Mouse (Mus musculus): ENCODE measurements around the gene Rab7b. TPM values are rescaled to one million over a fixed set of nuclear protein-coding genes. Genes with fewer than 3 reads are reported as not detected.

Rab7b gene
- total and polyA plus RNA-seq, 2 experiments from 2014 or later, result 1.2 to 1.4 TPM

DNA sequence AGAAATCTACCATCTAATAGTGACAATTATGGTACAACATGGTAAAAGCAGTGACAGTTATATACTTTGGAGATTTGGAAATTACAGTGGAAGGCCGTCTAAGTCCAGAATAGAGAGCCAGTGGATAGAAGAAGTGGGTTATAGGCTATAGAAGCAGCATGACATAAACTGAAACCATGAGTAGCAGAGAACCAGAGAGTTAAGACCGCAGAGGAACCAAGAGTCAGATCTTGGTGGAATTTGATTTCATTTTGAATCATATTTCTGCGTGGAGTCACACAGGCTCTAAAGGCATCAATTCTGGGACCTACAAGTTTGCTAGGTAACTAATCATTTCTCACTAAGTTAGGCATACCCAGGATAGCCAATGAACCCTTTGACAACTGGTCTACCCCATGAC, 10.3 kb downstream of the Rab7b start:
- no peaks in the 10 kb centered on the region for H3K27me3 ChIP-seq (ENCODE audit: insufficient read depth, low read length)
- DNase-seq (ENCODE audit: low spot score), result no peak
- H3K9me3 ChIP-seq (ENCODE audit: low read length), result no peaks in the 10 kb centered on the region
- no peak for ATAC-seq (ENCODE audit: low FRiP score)
- H3K36me3 ChIP-seq (ENCODE audit: insufficient read depth, low read length), result no peaks in the 10 kb centered on the region
- H3K4me1 ChIP-seq (ENCODE audit: insufficient read depth, low read length), result no peaks in the 10 kb centered on the region
- no peak overlapping the region for H3K4me3 ChIP-seq (ENCODE audit: low read depth, low read length)
- no peak for TF ChIP-seq CTCF (IDR thresholded peaks at IDR 0.05)
- no peak overlapping the region for H3K9ac ChIP-seq (replicated peaks; ENCODE audit: low read length, poor library complexity, severe bottlenecking)
- WGBS, result 96% methylated on average over 3 of the region's 3 CpGs
- H3K27ac ChIP-seq (ENCODE audit: low read depth, low read length), result no peak overlapping the region
- H3K4me2 ChIP-seq (ENCODE audit: low read depth, low read length, poor library complexity, severe bottlenecking), result no peak overlapping the region

DNA sequence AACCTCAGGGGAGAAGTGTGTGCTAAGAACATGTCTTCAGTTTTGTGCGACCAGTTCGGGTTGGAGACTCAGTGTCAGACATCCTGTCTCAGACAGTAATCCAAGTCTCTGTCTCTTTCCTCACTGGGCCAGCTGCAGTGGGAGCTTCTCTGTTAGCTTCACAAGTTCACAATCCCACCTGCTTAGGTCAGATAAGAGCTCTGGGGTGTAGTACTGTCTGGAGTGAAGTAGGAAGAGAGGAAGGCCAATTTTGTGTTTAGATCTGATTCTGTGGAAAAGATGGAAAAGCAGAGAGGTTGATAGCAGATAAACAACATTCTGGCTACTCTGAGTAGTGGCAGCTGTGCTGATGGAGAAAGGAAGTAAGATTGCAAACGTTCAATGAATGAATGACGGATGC, 11.1 kb downstream of the Rab7b start:
- Histone ChIP-seq H3K4me1 (ENCODE audit: insufficient read depth, low read length) (no peaks in the 10 kb centered on the region), H3K27me3 (ENCODE audit: insufficient read depth, low read length) (no peaks in the 10 kb centered on the region), H3K4me3 (ENCODE audit: low read depth, low read length) (no peak overlapping the region), H3K36me3 (ENCODE audit: insufficient read depth, low read length) (no peaks in the 10 kb centered on the region), H3K9ac (replicated peaks; ENCODE audit: low read length, poor library complexity, severe bottlenecking) (no peak overlapping the region), H3K27ac (ENCODE audit: low read depth, low read length) (no peak overlapping the region), H3K9me3 (ENCODE audit: low read length) (no peaks in the 10 kb centered on the region), H3K4me2 (ENCODE audit: low read depth, low read length, poor library complexity, severe bottlenecking) (no peak overlapping the region)
- WGBS, result 88% methylated on average over 4 of the region's 4 CpGs
- ATAC-seq (ENCODE audit: low FRiP score) (no peak), DNase-seq (ENCODE audit: low spot score) (no peak)
- no peak for TF ChIP-seq CTCF (IDR thresholded peaks at IDR 0.05)

GRCm38 (mm10) chr1:131700447-131700846, 12.0 kb downstream of the Rab7b start:
- Histone ChIP-seq H3K4me3 (ENCODE audit: low read depth, low read length) (no peak overlapping the region), H3K4me2 (ENCODE audit: low read depth, low read length, poor library complexity, severe bottlenecking) (no peak overlapping the region), H3K27ac (ENCODE audit: low read depth, low read length) (no peak overlapping the region), H3K9ac (replicated peaks; ENCODE audit: low read length, poor library complexity, severe bottlenecking) (no peak overlapping the region), H3K36me3 (ENCODE audit: insufficient read depth, low read length) (no peaks in the 10 kb centered on the region), H3K27me3 (ENCODE audit: insufficient read depth, low read length) (no peaks in the 10 kb centered on the region), H3K9me3 (ENCODE audit: low read length) (no peaks in the 10 kb centered on the region), H3K4me1 (ENCODE audit: insufficient read depth, low read length) (no peaks in the 10 kb centered on the region)
- ATAC-seq (ENCODE audit: low FRiP score) (no peak), DNase-seq (ENCODE audit: low spot score) (no peak)
- 74% methylated on average over 5 of the region's 5 CpGs for WGBS
- no peak for TF ChIP-seq CTCF (IDR thresholded peaks at IDR 0.05)

DNA sequence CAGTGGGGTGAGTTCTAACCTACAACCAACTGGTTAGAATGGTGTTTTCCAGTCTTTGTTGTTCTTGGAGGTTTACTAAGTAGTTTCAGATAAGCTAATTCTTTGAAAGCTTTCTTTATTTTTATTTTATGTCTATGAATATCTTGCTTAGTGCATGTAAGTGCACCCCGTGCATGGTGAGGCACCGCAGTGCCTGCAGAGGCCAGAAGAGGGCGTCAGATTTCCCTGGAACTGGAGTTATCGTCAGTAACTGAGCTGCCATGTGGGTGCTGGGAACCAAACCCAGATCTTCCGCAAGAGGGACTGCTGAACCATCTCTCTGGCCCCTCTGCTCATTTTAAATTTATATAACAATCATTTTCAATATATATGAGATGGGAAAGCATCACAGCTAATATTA, 12.9 kb downstream of the Rab7b start:
- H3K4me3 ChIP-seq (ENCODE audit: low read depth, low read length), result no peak overlapping the region
- H3K36me3 ChIP-seq (ENCODE audit: insufficient read depth, low read length), result no peaks in the 10 kb centered on the region
- no peaks in the 10 kb centered on the region for H3K27me3 ChIP-seq (ENCODE audit: insufficient read depth, low read length)
- no peak overlapping the region for H3K4me2 ChIP-seq (ENCODE audit: low read depth, low read length, poor library complexity, severe bottlenecking)
- no peak overlapping the region for H3K9ac ChIP-seq (replicated peaks; ENCODE audit: low read length, poor library complexity, severe bottlenecking)
- ATAC-seq (ENCODE audit: low FRiP score) (no peak), DNase-seq (ENCODE audit: low spot score) (no peak)
- 85% methylated on average over 5 of the region's 5 CpGs for WGBS
- TF ChIP-seq CTCF (IDR thresholded peaks at IDR 0.05), result no peak
- no peaks in the 10 kb centered on the region for H3K9me3 ChIP-seq (ENCODE audit: low read length)
- no peaks in the 10 kb centered on the region for H3K4me1 ChIP-seq (ENCODE audit: insufficient read depth, low read length)
- H3K27ac ChIP-seq (ENCODE audit: low read depth, low read length), result no peak overlapping the region

- WGBS, result 78% methylated on average over 8 of the region's 8 CpGs
- Histone ChIP-seq H3K4me2 (ENCODE audit: low read depth, low read length, poor library complexity, severe bottlenecking) (no peak overlapping the region), H3K36me3 (ENCODE audit: insufficient read depth, low read length) (no peaks in the 10 kb centered on the region), H3K9ac (replicated peaks; ENCODE audit: low read length, poor library complexity, severe bottlenecking) (no peak overlapping the region), H3K9me3 (ENCODE audit: low read length) (no peaks in the 10 kb centered on the region), H3K27me3 (ENCODE audit: insufficient read depth, low read length) (no peaks in the 10 kb centered on the region), H3K4me1 (ENCODE audit: insufficient read depth, low read length) (no peaks in the 10 kb centered on the region), H3K27ac (ENCODE audit: low read depth, low read length) (no peak overlapping the region), H3K4me3 (ENCODE audit: low read depth, low read length) (no peak overlapping the region)
- no peak for TF ChIP-seq CTCF (IDR thresholded peaks at IDR 0.05)
- ATAC-seq (ENCODE audit: low FRiP score) (no peak), DNase-seq (ENCODE audit: low spot score) (no peak)
These were observed 13.7 kb downstream of the Rab7b start for GRCm38 (mm10) chr1:131702094-131702766.

DNA sequence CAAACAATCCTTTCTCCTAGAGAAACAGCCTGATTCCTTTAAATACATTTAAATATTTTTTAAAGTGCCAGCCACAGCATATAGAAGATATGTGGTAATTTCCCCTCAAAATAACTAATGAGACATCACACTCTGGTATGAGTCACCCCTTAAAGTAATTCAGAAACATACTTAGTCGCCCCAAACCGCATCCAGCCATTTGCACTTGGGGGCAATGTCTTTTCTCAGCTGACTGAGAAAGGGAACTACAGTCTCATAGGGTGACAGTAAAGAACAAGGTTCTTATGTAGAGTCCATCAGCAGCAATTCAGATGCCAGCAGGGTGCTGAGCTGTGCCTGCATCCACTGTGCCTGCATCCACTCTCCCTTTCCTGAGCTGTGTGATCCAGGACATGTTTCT, 15.0 kb downstream of the Rab7b start:
- DNase-seq (ENCODE audit: low spot score), result no peak
- Histone ChIP-seq H3K9ac (replicated peaks; ENCODE audit: low read length, poor library complexity, severe bottlenecking) (no peak overlapping the region), H3K4me3 (ENCODE audit: low read depth, low read length) (no peak overlapping the region), H3K27me3 (ENCODE audit: insufficient read depth, low read length) (no peaks in the 10 kb centered on the region), H3K4me2 (ENCODE audit: low read depth, low read length, poor library complexity, severe bottlenecking) (no peak overlapping the region), H3K36me3 (ENCODE audit: insufficient read depth, low read length) (no peaks in the 10 kb centered on the region), H3K27ac (ENCODE audit: low read depth, low read length) (no peak overlapping the region), H3K9me3 (ENCODE audit: low read length) (no peaks in the 10 kb centered on the region), H3K4me1 (ENCODE audit: insufficient read depth, low read length) (no peaks in the 10 kb centered on the region)
- ATAC-seq (ENCODE audit: low FRiP score), result no peak
- TF ChIP-seq CTCF (IDR thresholded peaks at IDR 0.05), result no peak
- 89% methylated on average over 2 of the region's 2 CpGs for WGBS
